Mouse (Mus musculus): ENCODE measurements at regions not wholly inside any gene's neighbourhood (a gene's known extent, or its start where the extent isn't known, plus 50 kb on each side); places are given as distances from the start of the nearest gene placed in this dataset.

DNA sequence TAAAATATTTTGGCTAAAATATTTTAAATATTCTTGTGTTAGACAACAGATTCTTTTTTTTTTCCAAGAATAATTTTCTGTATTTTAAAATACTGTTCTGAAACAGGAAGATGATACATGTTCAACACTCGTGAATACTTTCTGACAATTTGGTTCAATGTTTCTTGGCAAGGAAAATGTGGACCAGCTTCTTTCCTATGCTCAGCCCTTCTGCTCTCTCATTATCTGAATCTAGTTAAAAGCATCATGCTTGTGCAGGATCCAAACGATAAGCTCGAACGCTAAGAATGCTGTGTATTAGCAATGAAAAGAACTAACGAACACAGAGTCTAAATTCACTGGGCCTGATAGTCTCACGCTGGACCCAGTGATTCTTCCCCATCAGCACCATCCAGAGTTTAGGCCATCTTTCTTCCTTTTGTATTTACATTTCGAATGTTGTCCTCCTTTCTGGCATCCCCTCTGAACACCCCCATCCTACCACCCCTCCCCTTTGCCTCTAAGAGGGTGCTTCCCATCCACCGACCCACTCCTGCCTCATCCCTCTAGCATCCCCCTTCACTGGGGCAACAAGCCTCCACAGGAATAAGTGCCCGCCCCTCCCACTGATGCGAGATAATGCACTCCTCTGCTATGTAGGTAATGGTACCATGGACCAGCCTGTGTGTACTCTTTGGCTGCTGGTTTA, 200.8 kb upstream of the Luzp2 start:
- 93% methylated on average over 10 of the region's 10 CpGs for WGBS
- no peaks in the 10 kb centered on the region for H3K27me3 ChIP-seq (ENCODE audit: control insufficient read depth, insufficient read depth, low read length)
- H3K4me3 ChIP-seq (replicated peaks; ENCODE audit: low read length): no peak overlapping the region
- no peak overlapping the region for H3K27ac ChIP-seq
- H3K4me2 ChIP-seq (replicated peaks): no peak overlapping the region
- DNase-seq (ENCODE audit: low spot score): no peak
- no peaks in the 10 kb centered on the region for H3K36me3 ChIP-seq (replicated peaks; ENCODE audit: control insufficient read depth, insufficient read depth)
- H3K4me1 ChIP-seq (replicated peaks; ENCODE audit: control insufficient read depth, insufficient read depth, low read length): no peaks in the 10 kb centered on the region
- no peaks in the 10 kb centered on the region for H3K9me3 ChIP-seq (ENCODE audit: control insufficient read depth, low read length)
- ATAC-seq (ENCODE audit: low FRiP score): no peak
- H3K9ac ChIP-seq: no peak overlapping the region

DNA sequence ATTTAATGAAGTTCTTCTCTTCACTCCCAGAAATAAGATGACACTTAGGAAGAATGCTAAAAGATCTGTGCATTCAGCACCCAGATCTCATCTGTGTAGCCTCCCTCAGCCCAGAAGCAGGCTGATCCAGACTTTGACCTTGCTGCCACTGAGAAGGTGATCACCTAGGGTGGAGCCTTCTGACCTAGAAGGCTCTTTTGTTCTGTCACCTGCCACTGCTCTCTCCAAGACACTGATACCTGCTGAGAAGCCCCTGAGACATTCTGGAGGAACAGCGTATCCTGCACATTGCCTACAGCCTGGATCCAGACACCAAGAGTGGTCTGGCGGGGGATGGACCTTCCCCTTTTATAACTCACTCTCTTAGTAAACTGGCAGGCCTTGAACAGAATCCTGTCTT, 190.0 kb upstream of the Luzp2 start:
- Histone ChIP-seq H3K4me2 (replicated peaks) (no peak overlapping the region), H3K27ac (no peak overlapping the region), H3K4me3 (replicated peaks; ENCODE audit: low read length) (no peak overlapping the region), H3K4me1 (replicated peaks; ENCODE audit: control insufficient read depth, insufficient read depth, low read length) (no peaks in the 10 kb centered on the region), H3K9ac (no peak overlapping the region), H3K27me3 (ENCODE audit: control insufficient read depth, insufficient read depth, low read length) (no peaks in the 10 kb centered on the region), H3K36me3 (replicated peaks; ENCODE audit: control insufficient read depth, insufficient read depth) (no peaks in the 10 kb centered on the region), H3K9me3 (ENCODE audit: control insufficient read depth, low read length) (no peaks in the 10 kb centered on the region)
- ATAC-seq (ENCODE audit: low FRiP score): no peak
- WGBS: 94% methylated on average over 2 of the region's 2 CpGs
- no peak for DNase-seq (ENCODE audit: low spot score)

DNA sequence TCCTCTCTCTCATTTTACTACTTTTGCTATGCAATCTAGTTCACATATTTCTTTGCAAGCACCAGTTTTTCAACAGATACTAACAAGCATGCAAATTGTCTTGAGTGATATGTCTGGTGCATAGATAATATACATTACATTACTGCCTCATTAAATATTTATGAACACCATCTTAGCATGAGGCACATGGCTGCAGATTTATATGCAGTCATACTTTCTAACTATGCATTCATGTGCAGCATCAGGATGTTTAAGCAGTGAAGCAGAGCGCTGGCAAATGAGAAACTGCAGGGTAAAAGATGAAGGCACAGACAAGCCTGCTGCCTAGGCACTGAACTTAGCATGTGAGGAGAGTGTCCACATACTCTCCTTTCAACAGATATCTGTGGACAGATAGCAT, 186.3 kb upstream of the Luzp2 start:
- no peak overlapping the region for H3K27ac ChIP-seq
- no peak overlapping the region for H3K9ac ChIP-seq
- no peaks in the 10 kb centered on the region for H3K27me3 ChIP-seq (ENCODE audit: control insufficient read depth, insufficient read depth, low read length)
- no peak for DNase-seq (ENCODE audit: low spot score)
- H3K4me1 ChIP-seq (replicated peaks; ENCODE audit: control insufficient read depth, insufficient read depth, low read length): no peaks in the 10 kb centered on the region
- H3K4me3 ChIP-seq (replicated peaks; ENCODE audit: low read length): no peak overlapping the region
- WGBS: 62% methylated on average over 1 of the region's 1 CpGs
- no peak overlapping the region for H3K4me2 ChIP-seq (replicated peaks)
- no peaks in the 10 kb centered on the region for H3K36me3 ChIP-seq (replicated peaks; ENCODE audit: control insufficient read depth, insufficient read depth)
- peak; percentile 68; the same call in 1 of the 2 replicates for ATAC-seq (ENCODE audit: low FRiP score)
- no peaks in the 10 kb centered on the region for H3K9me3 ChIP-seq (ENCODE audit: control insufficient read depth, low read length)

Data from hindbrain, embryonic 14.5 days (tissue).